Mouse (Mus musculus) midbrain, embryonic 14.5 days (tissue): ENCODE data around the gene Folr1. TPM values are rescaled to one million over a fixed set of nuclear protein-coding genes. Genes with fewer than 3 reads are reported as not detected.
A peak's percentile ranks its signal among the peaks of the same experiment; 100 is the strongest.

Experiments
- ATAC-seq: fragments of 200-750 bp; cut with Nextera tagmentation; 2 replicates; pipeline ENCODE4 v1.8.0; 2017; ENCODE audit warnings: moderate number of reproducible peaks, moderate library complexity; ENCODE audit not compliant: low FRiP score, low TSS enrichment
- DNase-seq: peaks from one replicate; pipeline ENCODE4 v3.0.0-alpha.2; 2015
- H3K27ac ChIP-seq: fragments of 300-500 bp; sonication (generic); replicated peaks from 2 replicates; pipeline ENCODE4 v1.5.1; 2014; ENCODE audit warnings: mild to moderate bottlenecking, low read depth, low read length, moderate library complexity
- H3K27me3 ChIP-seq: fragments of 300-500 bp; sonication (generic); 2 replicates; pipeline ENCODE4 v1.6.1; 2014; ENCODE audit warnings: low read length, control low read depth, mixed read lengths; ENCODE audit not compliant: control insufficient read depth, insufficient read depth
- H3K36me3 ChIP-seq: fragments of 300-500 bp; sonication (generic); 2 replicates; pipeline ENCODE4 v1.6.1; 2014; ENCODE audit warnings: low read length, control low read depth; ENCODE audit not compliant: control insufficient read depth, insufficient read depth
- H3K4me1 ChIP-seq: fragments of 300-500 bp; sonication (generic); 2 replicates; pipeline ENCODE4 v1.6.1; 2014; ENCODE audit warnings: mild to moderate bottlenecking, antibody characterized with exemption, low read length, control low read depth; ENCODE audit not compliant: control insufficient read depth, insufficient read depth
- H3K4me2 ChIP-seq: fragments of 300-500 bp; sonication (generic); 2 replicates; pipeline ENCODE4 v1.6.1; 2014; ENCODE audit warnings: mild to moderate bottlenecking, low read length, moderate library complexity
- H3K4me3 ChIP-seq: fragments of 300-500 bp; sonication (generic); replicated peaks from 2 replicates; pipeline ENCODE4 v1.5.1; 2014; ENCODE audit warnings: low read depth, low read length
- H3K9ac ChIP-seq: fragments of 300-500 bp; sonication (generic); replicated peaks from 2 replicates; pipeline ENCODE4 v1.6.1; 2014; ENCODE audit warnings: mild to moderate bottlenecking, low read length, moderate library complexity
- H3K9me3 ChIP-seq: fragments of 300-500 bp; sonication (generic); 2 replicates; pipeline ENCODE4 v1.6.1; 2016; ENCODE audit warnings: low read length, control low read depth, mixed read lengths; ENCODE audit not compliant: control insufficient read depth
- WGBS: fragments of 180-500 bp; shearing (Covaris S2); extraction: QIAGEN DNeasy Blood & Tissue Kit; methylation state at CpG from one replicate; pipeline ENCODE4 v1.1.7; 2014; 5-methylcytosine and 5-hydroxymethylcytosine counted together
- polyA plus RNA-seq: library from polyadenylated mRNA; unstranded; fragments of >200 nt; fragmentation: Nextera tagmentation; extraction: Ambion mirVana; gene quantifications from 2 replicates; pipeline ENCODE4 v1.2.1, GENCODE M21; 2014

The Folr1 gene
- polyA plus RNA-seq: 6.7 and 7.9 TPM in 2 replicates

DNA sequence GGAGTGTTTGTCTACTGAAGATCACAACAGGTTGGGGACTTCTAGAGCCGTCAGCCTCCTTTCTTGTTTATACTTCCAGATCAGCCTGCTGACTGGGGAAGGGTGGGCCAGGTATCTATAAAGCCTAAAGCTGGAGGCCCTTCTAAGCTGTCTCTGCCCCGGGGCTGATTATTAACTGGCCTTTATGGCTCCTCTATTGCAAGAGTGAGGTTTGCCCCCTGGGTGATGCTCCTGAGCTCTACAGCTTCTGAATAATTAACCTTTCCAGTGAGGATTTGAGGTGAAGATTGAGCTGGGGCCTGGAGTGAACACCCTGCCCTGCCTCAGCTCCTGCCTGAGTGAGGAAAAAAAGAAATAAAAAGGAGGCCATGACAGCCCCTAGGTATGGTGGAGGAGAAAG lies at the start of gene Folr1:
TSS of gene Folr1 (minus strand) at position 160 of the 400 bp plus-strand sequence.
- no peak within 1 kb of the TSS for H3K4me2 ChIP-seq
- WGBS: 91% methylated on average over 2 of the region's 2 CpGs
- no peaks in the 10 kb centered on the region for H3K9me3 ChIP-seq
- no peaks in the 10 kb centered on the region for H3K36me3 ChIP-seq
- H3K4me1 ChIP-seq: no peaks in the 10 kb centered on the region
- ATAC-seq: no peak
- H3K27me3 ChIP-seq: no peaks in the 10 kb centered on the region
- DNase-seq: no peak
- H3K9ac ChIP-seq: no peak within 1 kb of the TSS
- no peak within 1 kb of the TSS for H3K4me3 ChIP-seq
- H3K27ac ChIP-seq: no peak within 1 kb of the TSS

DNA sequence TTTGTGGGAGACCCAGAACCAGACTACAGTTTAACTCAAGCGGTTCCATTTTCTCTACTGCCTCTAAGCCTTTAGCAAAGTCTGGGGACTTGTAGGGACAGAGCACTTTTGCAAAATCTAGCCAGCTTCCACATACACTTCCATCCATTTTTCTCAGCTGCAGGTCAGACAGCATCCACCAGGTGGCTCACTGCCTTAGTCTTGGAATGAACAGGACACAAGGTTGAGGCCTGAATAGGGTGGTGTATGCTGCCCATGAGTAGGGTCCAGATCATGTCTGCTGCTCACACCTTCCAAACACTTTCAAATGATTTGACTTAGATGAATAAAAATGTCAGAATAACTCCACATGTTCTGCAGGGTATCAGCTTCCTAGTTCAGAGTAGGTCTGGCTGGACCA lies 47.5 kb upstream of the Folr1 start:
- no peaks in the 10 kb centered on the region for H3K4me1 ChIP-seq
- peaks cover 10% of the 10 kb centered on the region for H3K36me3 ChIP-seq
- H3K4me3 ChIP-seq: no peak overlapping the region
- ATAC-seq (peak; percentile 57; the same call in 1 of the 2 replicates), DNase-seq (peak; percentile 85)
- no peaks in the 10 kb centered on the region for H3K27me3 ChIP-seq
- H3K9ac ChIP-seq: no peak overlapping the region
- H3K27ac ChIP-seq: no peak overlapping the region
- no peak overlapping the region for H3K4me2 ChIP-seq
- WGBS: 15% methylated on average over 1 of the region's 1 CpGs
- no peaks in the 10 kb centered on the region for H3K9me3 ChIP-seq

DNA sequence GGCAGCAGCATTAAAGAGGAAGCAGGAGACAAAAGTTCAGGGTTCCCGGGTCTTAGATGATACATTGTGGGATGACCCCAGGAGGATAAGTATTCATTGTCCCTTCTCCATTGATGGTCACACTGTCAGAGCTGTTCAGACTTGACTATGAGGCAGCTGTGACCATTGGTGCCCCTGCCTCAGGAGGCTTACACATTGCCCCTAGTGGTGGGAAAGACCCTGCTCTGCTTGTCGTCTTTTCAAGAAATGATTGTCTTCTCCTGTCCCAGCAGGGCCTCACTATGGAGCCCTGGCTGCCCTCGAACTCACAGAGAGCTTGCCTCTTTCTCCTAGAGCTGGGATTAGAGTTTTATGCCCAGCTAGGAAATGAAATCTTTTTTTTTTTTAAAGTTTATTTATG lies 41.4 kb upstream of the Folr1 start:
- Histone ChIP-seq H3K36me3 (peaks cover 45% of the 10 kb centered on the region), H3K4me3 (no peak overlapping the region), H3K4me2 (no peak overlapping the region), H3K9ac (no peak overlapping the region), H3K27ac (no peak overlapping the region), H3K27me3 (no peaks in the 10 kb centered on the region), H3K4me1 (no peaks in the 10 kb centered on the region), H3K9me3 (no peaks in the 10 kb centered on the region)
- no peak for ATAC-seq
- 57% methylated on average over 3 of the region's 3 CpGs for WGBS
- no peak for DNase-seq

DNA sequence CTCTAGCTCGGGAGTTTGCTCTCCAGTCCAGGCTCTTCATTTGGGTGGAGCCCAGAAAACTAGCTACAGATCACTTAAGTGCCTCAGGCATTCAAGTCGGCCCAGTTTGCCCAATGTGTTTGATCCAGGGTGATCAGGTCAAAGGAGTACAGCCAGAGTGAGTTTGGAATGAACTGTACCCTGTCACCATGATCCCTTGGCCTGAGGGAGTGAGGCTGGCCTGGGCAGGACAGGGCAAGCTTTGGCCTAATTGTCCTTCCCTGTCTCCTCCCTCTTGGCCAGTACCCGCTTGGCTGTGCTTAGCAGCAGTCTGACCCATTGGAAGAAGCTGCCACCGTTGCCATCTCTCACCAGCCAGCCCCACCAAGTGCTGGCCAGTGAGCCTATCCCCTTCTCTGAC lies 39.5 kb upstream of the Folr1 start:
- Histone ChIP-seq H3K4me2 (no peak overlapping the region), H3K27me3 (no peaks in the 10 kb centered on the region), H3K9ac (no peak overlapping the region), H3K27ac (no peak overlapping the region), H3K36me3 (peaks cover 45% of the 10 kb centered on the region), H3K4me1 (0 out of 2 replicates have a peak, but pooled peaks cover 10% of the 10 kb centered on the region), H3K4me3 (no peak overlapping the region), H3K9me3 (no peaks in the 10 kb centered on the region)
- no peak for DNase-seq
- no peak for ATAC-seq
- 90% methylated on average over 4 of the region's 4 CpGs for WGBS

DNA sequence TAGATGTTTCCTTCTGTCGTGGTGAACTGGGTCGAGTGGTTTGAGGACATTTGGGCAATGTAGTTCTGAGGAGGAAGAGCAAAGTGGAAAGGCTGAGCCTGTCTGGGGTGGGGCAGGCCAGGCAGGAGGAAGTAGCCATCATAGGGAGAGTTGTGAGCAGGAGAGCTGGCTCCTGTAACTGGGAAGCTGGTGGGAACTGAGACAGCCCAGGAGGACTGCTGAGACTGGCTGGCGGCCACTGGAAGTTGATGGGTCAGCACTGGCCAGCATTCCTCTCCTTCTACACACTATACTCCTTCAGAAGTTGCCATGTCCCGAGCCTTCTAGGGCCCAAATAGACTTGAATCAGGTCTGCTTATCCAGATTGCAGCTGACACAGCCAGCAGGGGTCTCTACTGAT lies 37.8 kb upstream of the Folr1 start:
- DNase-seq (no peak), ATAC-seq (no peak)
- 82% methylated on average over 4 of the region's 4 CpGs for WGBS
- no peak overlapping the region for H3K4me2 ChIP-seq
- H3K27me3 ChIP-seq: no peaks in the 10 kb centered on the region
- 0 out of 2 replicates have a peak, but pooled peaks cover 13% of the 10 kb centered on the region for H3K4me1 ChIP-seq
- peaks cover 38% of the 10 kb centered on the region for H3K36me3 ChIP-seq
- no peak overlapping the region for H3K4me3 ChIP-seq
- H3K9me3 ChIP-seq: no peaks in the 10 kb centered on the region
- H3K9ac ChIP-seq: no peak overlapping the region; the same call in 1 of the 2 replicates
- no peak overlapping the region for H3K27ac ChIP-seq

DNA sequence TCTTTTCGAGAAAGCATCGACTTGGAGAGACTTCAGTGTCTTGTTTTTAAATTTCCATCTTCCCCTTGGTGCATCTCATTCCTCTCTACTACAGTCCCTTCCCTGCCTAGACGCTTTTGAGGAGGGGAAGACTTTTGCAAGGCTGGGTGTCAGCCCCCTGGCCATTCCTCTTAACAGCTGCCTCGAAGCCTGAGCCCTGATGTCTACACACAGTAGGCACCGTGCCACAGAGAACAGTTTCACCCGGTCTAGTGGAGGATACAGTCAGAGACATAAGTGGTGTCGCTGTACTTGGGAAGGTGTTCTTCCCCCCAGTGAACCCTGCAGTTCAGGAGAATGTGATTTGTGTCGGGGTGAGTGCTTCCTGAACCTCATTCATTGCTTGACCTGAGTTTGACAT lies 36.1 kb upstream of the Folr1 start:
- H3K36me3 ChIP-seq: peaks cover 21% of the 10 kb centered on the region
- peak overlapping the region; percentile 67 for H3K4me2 ChIP-seq
- ATAC-seq: no peak
- H3K4me1 ChIP-seq: 0 out of 2 replicates have a peak, but pooled peaks cover 13% of the 10 kb centered on the region
- H3K4me3 ChIP-seq: peak overlapping the region; percentile 79
- H3K27ac ChIP-seq: no peak overlapping the region
- 0 out of 2 replicates have a peak overlapping the region, but pooled peaks have one; percentile 88 for H3K9ac ChIP-seq
- no peak for DNase-seq
- H3K27me3 ChIP-seq: no peaks in the 10 kb centered on the region
- 83% methylated on average over 8 of the region's 8 CpGs for WGBS
- no peaks in the 10 kb centered on the region for H3K9me3 ChIP-seq

DNA sequence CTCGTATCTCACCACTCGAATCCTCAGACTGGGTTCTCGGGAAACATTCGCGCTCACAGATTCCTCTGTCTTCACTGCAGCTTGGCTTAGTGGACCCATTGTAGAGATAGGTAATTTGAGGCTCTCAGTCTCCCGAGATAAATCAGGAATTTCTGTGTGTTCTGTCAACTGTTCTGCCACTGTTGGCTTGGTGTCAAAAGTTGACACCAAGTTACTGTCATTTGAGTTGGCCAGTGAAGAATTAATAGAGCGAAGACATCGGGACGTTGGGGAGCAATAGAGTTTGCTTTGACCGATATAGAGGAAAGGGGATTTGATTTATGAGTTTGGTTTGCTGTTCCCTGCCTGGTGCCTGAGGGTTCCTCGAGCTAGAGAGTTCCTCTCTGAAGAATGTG lies 35.7 kb upstream of the Folr1 start, which contains the start of gene Tomt:
TSS of gene Tomt (minus strand) at position 73 of the 395 bp plus-strand sequence.
- Histone ChIP-seq H3K36me3 (peaks cover 17% of the 10 kb centered on the region), H3K4me1 (0 out of 2 replicates have a peak, but pooled peaks cover 13% of the 10 kb centered on the region), H3K4me2 (peak within 1 kb of the TSS; percentile 83), H3K4me3 (peak within 1 kb of the TSS; percentile 79), H3K9ac (peak within 1 kb of the TSS; percentile 88), H3K9me3 (no peaks in the 10 kb centered on the region), H3K27ac (peak within 1 kb of the TSS; percentile 96), H3K27me3 (no peaks in the 10 kb centered on the region)
- DNase-seq (no peak), ATAC-seq (no peak)
- 21% methylated on average over 11 of the region's 11 CpGs for WGBS

DNA sequence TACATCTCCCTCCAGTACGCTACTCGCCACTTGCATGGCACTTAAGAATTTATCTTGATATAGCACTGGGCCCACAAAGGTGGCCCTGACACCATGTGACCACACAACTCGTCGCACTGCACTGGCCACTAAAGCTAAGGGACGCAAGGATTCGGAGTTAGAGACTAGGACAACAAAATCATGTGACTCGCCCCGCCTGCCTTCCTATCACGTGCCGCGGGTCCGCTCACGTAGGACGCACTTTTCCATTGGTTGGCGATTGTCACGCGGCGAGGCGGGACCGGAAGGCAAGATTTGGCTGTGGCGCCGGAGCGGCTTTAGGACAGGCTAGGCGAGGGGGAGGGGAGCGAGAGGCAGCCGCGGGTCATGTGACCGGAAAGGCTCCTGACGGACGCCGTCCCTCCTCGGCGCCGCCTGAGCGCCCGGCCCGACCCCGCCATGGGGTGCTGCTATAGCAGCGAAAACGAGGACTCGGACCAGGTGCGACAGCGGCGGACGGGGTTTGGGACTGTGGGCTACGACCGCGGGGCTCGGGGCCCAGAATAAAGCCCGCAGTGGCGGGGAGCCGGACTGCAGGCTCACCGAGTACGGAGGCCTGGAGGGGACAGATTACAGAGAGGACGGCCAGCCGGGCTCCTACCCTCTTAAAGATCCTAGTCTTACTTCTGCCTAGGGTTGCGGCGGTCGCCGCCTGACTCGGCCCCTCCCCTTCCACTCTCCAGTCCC lies 35.1 kb upstream of the Folr1 start, which contains the start of gene Lamtor1:
TSS of gene Lamtor1 (plus strand) at position 344 of the 726 bp plus-strand sequence.
- H3K4me3 ChIP-seq: peak within 1 kb of the TSS; percentile 79
- peaks cover 12% of the 10 kb centered on the region for H3K36me3 ChIP-seq
- H3K4me2 ChIP-seq: peak within 1 kb of the TSS; percentile 83
- H3K9me3 ChIP-seq: no peaks in the 10 kb centered on the region
- no peaks in the 10 kb centered on the region for H3K27me3 ChIP-seq
- peak within 1 kb of the TSS; percentile 88 for H3K9ac ChIP-seq
- DNase-seq (peak; percentile 100), ATAC-seq (peak; percentile 99)
- peak within 1 kb of the TSS; percentile 96 for H3K27ac ChIP-seq
- WGBS: under 1% methylated on average over 58 of the region's 61 CpGs
- 0 out of 2 replicates have a peak, but pooled peaks cover 13% of the 10 kb centered on the region for H3K4me1 ChIP-seq

DNA sequence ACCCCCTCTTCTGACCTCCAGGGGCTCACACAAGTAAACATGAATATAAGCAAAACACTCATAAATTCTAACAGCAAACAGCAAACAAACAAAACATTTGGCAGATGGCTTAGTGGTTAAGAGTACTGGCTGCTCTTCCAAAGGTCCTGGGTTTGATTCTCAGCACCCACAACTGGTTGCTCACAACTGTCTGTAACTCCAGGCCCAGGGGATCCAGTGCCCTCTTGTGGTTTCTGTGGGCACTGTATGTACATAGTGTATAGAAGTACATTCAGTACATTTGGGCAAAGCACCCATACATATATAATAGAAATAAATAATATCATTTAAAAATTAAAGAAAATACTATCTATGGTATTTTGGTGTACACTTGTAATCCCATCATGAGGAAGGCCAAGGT lies 32.3 kb upstream of the Folr1 start:
- H3K36me3 ChIP-seq: no peaks in the 10 kb centered on the region
- ATAC-seq (no peak), DNase-seq (no peak)
- H3K4me1 ChIP-seq: 0 out of 2 replicates have a peak, but pooled peaks cover 13% of the 10 kb centered on the region
- H3K9me3 ChIP-seq: no peaks in the 10 kb centered on the region
- H3K27ac ChIP-seq: no peak overlapping the region
- H3K4me3 ChIP-seq: no peak overlapping the region
- H3K27me3 ChIP-seq: no peaks in the 10 kb centered on the region
- no peak overlapping the region for H3K9ac ChIP-seq
- H3K4me2 ChIP-seq: no peak overlapping the region
